Mouse (Mus musculus) brain, embryonic 14.5 days (tissue): ENCODE measurements at regions not wholly inside any gene's neighbourhood (a gene's known extent, or its start where the extent isn't known, plus 50 kb on each side); places are given as distances from the start of the nearest gene placed in this dataset.

Experiments
- CTCF ChIP-seq: fragments of 200-500 bp; IDR thresholded peaks from 2 replicates; pipeline ENCODE4 v1.5.1; 2012; ENCODE audit warnings: inconsistent platforms, mild to moderate bottlenecking, moderate library complexity, borderline replicate concordance; ENCODE audit not compliant: insufficient read depth, insufficient read length; ENCODE audit errors: extremely low read depth
- POLR2A ChIP-seq: fragments of 200-500 bp; IDR thresholded peaks from 2 replicates; pipeline ENCODE4 v1.6.1; 2012; ENCODE audit warnings: mild to moderate bottlenecking, inconsistent platforms, borderline replicate concordance; ENCODE audit not compliant: poor library complexity, insufficient read depth, insufficient read length, severe bottlenecking; ENCODE audit errors: extremely low read depth

- TF ChIP-seq POLR2A (no peak), CTCF (no peak)
Observed at GRCm38 (mm10) chr7:67437216-67438006, 64.8 kb upstream of the Mef2a start.
